Mouse (Mus musculus) MEL (cell line): ENCODE measurements around the gene Aldh5a1. TPM values are rescaled to one million over a fixed set of nuclear protein-coding genes. Genes with fewer than 3 reads are reported as not detected.

Experiments
- DNase-seq: peaks from one replicate; pipeline ENCODE4 v3.0.0; 2011; ENCODE audit warnings: low read depth, low spot score
- H3K27ac ChIP-seq: 2 replicates; pipeline ENCODE4 v1.5.1; 2012; ENCODE audit warnings: low read depth, mild to moderate bottlenecking, control low read depth, low read length, moderate library complexity; ENCODE audit not compliant: control insufficient read depth
- H3K27me3 ChIP-seq, 2 experiments: fragments of 150-350 bp in 1 of 2; sonication (generic) in 1 of 2; 2 replicates each; pipeline ENCODE4 v1.6.1; 2012; ENCODE audit warnings: low read length in 2 of 2, mild to moderate bottlenecking in 2 of 2, improper control_type of control experiment in 1 of 2, moderate library complexity in 1 of 2; ENCODE audit not compliant: insufficient read depth in 2 of 2, control insufficient read depth in 1 of 2
- H3K36me3 ChIP-seq, 2 experiments: 2 replicates each; pipeline ENCODE4 v1.6.1; 2012 to 2014; ENCODE audit warnings: low read length in 2 of 2, improper control_type of control experiment in 1 of 2, inconsistent platforms in 1 of 2, mild to moderate bottlenecking in 1 of 2; ENCODE audit not compliant: insufficient read depth in 2 of 2, control insufficient read depth in 1 of 2
- H3K4me1 ChIP-seq, 2 experiments: fragments of 150-350 bp in 1 of 2; sonication (generic) in 1 of 2; 2 replicates each; pipeline ENCODE4 v1.6.1; 2012; ENCODE audit warnings: low read length in 2 of 2, improper control_type of control experiment in 1 of 2, mild to moderate bottlenecking in 1 of 2; ENCODE audit not compliant: insufficient read depth in 2 of 2, control insufficient read depth in 1 of 2
- H3K4me3 ChIP-seq, 2 experiments: fragments of 150-350 bp in 1 of 2; sonication (generic) in 1 of 2; 2 replicates each; pipeline ENCODE4 v1.5.1; 2012; ENCODE audit warnings: low read depth in 2 of 2, low read length in 2 of 2, mild to moderate bottlenecking in 2 of 2, moderate library complexity in 2 of 2, control low read depth in 1 of 2, improper control_type of control experiment in 1 of 2; ENCODE audit not compliant: control insufficient read depth in 1 of 2, insufficient read depth in 1 of 2
- H3K79me2 ChIP-seq: 2 replicates; pipeline ENCODE4 v1.6.1; 2012; ENCODE audit warnings: mild to moderate bottlenecking, low read length, moderate library complexity; ENCODE audit not compliant: control insufficient read depth, poor library complexity, insufficient read depth
- H3K9ac ChIP-seq: 2 replicates; pipeline ENCODE4 v1.6.1; 2012; ENCODE audit warnings: low read depth, mild to moderate bottlenecking, control low read depth, low read length, moderate library complexity; ENCODE audit not compliant: control insufficient read depth, poor library complexity, severe bottlenecking
- H3K9me3 ChIP-seq: fragments of 150-350 bp; sonication (generic); replicated peaks from 2 replicates; pipeline ENCODE4 v1.6.1; 2012; ENCODE audit warnings: mild to moderate bottlenecking, low read length, improper control_type of control experiment, moderate library complexity; ENCODE audit not compliant: insufficient read depth
- BHLHE40 ChIP-seq: IDR thresholded peaks from 2 replicates; pipeline ENCODE4 v1.6.1; 2012; ENCODE audit warnings: low read depth, mild to moderate bottlenecking, inconsistent platforms, low read length, improper control_type of control experiment, borderline replicate concordance
- CHD1 ChIP-seq: IDR thresholded peaks from 2 replicates; pipeline ENCODE4 v1.6.1; 2012; ENCODE audit warnings: low read depth, mild to moderate bottlenecking, inconsistent platforms, low read length, improper control_type of control experiment
- CHD2 ChIP-seq: IDR thresholded peaks from 2 replicates; pipeline ENCODE4 v1.6.1; 2011; ENCODE audit warnings: low read length, improper control_type of control experiment
- CTCF ChIP-seq, 3 experiments: IDR thresholded peaks in 2 of 3; conservative IDR thresholded peaks in 1 of 3; 2 replicates each; pipeline ENCODE4 v1.5.1; 2011 to 2012; ENCODE audit warnings: low read length in 3 of 3, low read depth in 2 of 3, mild to moderate bottlenecking in 2 of 3, improper control_type of control experiment in 1 of 3, inconsistent platforms in 1 of 3, mixed read lengths in 1 of 3, moderate library complexity in 1 of 3; ENCODE audit not compliant: control insufficient read depth in 1 of 3, insufficient read depth in 1 of 3, poor library complexity in 1 of 3, severe bottlenecking in 1 of 3
- EP300 ChIP-seq, 2 experiments: IDR thresholded peaks; 2 replicates each; pipeline ENCODE4 v1.6.1; 2011; ENCODE audit warnings: improper control_type of control experiment in 2 of 2, low read length in 2 of 2, low read depth in 1 of 2, mild to moderate bottlenecking in 1 of 2
- MAFK ChIP-seq: IDR thresholded peaks from 2 replicates; pipeline ENCODE4 v1.6.1; 2011; ENCODE audit warnings: low read depth, mild to moderate bottlenecking, low read length, improper control_type of control experiment, borderline replicate concordance
- MAX ChIP-seq: IDR thresholded peaks from 2 replicates; pipeline ENCODE4 v1.6.1; 2011; ENCODE audit warnings: low read length, improper control_type of control experiment
- MAZ ChIP-seq: IDR thresholded peaks from 2 replicates; pipeline ENCODE4 v1.6.1; 2012; ENCODE audit warnings: low read depth, mild to moderate bottlenecking, inconsistent platforms, low read length, improper control_type of control experiment
- MEF2A ChIP-seq: IDR thresholded peaks from 2 replicates; pipeline ENCODE4 v1.6.1; 2014; ENCODE audit warnings: low read depth, mild to moderate bottlenecking, inconsistent platforms, low read length, improper control_type of control experiment; ENCODE audit not compliant: poor library complexity, insufficient replicate concordance, severe bottlenecking; ENCODE audit errors: extremely low read depth
- MXI1 ChIP-seq: IDR thresholded peaks from 2 replicates; pipeline ENCODE4 v1.6.1; 2011; ENCODE audit warnings: mild to moderate bottlenecking, low read depth, low read length, improper control_type of control experiment
- MYC ChIP-seq: IDR thresholded peaks from 2 replicates; pipeline ENCODE4 v1.6.1; 2011; ENCODE audit warnings: low read depth, mild to moderate bottlenecking, low read length, improper control_type of control experiment, moderate library complexity
- NELFE ChIP-seq: IDR thresholded peaks from 2 replicates; pipeline ENCODE4 v1.6.1; 2011; ENCODE audit warnings: low read depth, low read length, improper control_type of control experiment
- NRF1 ChIP-seq: IDR thresholded peaks from 2 replicates; pipeline ENCODE4 v1.6.1; 2014; ENCODE audit warnings: low read depth, mild to moderate bottlenecking, inconsistent platforms, low read length, improper control_type of control experiment, moderate library complexity; ENCODE audit not compliant: poor library complexity, insufficient read depth, severe bottlenecking
- POLR2AphosphoS2 ChIP-seq: IDR thresholded peaks from 2 replicates; pipeline ENCODE4 v1.6.1; 2011; ENCODE audit warnings: low read length, improper control_type of control experiment
- POLR2AphosphoS5 ChIP-seq: IDR thresholded peaks from 2 replicates; pipeline ENCODE4 v1.6.1; 2012; ENCODE audit warnings: low read depth, borderline replicate concordance, mild to moderate bottlenecking, inconsistent platforms, low read length, moderate library complexity, mixed read lengths
- RAD21 ChIP-seq: IDR thresholded peaks from 2 replicates; pipeline ENCODE4 v1.6.1; 2011; ENCODE audit warnings: mild to moderate bottlenecking, low read depth, low read length, improper control_type of control experiment
- SIN3A ChIP-seq: IDR thresholded peaks from 2 replicates; pipeline ENCODE4 v1.6.1; 2012; ENCODE audit warnings: low read length, improper control_type of control experiment, inconsistent platforms
- SMC3 ChIP-seq: IDR thresholded peaks from 2 replicates; pipeline ENCODE4 v1.6.1; 2011; ENCODE audit warnings: low read depth, low read length, improper control_type of control experiment
- TAL1 ChIP-seq: IDR thresholded peaks from 2 replicates; pipeline ENCODE4 v1.6.1; 2012; ENCODE audit warnings: mild to moderate bottlenecking, inconsistent platforms, low read length, moderate library complexity, mixed read lengths
- TCF12 ChIP-seq: IDR thresholded peaks from 2 replicates; pipeline ENCODE4 v1.6.1; 2014; ENCODE audit warnings: low read depth, mild to moderate bottlenecking, inconsistent platforms, low read length, improper control_type of control experiment, moderate library complexity
- UBTF ChIP-seq: IDR thresholded peaks from 2 replicates; pipeline ENCODE4 v1.6.1; 2012; ENCODE audit warnings: low read depth, mild to moderate bottlenecking, inconsistent platforms, low read length, improper control_type of control experiment, moderate library complexity, borderline replicate concordance; ENCODE audit not compliant: insufficient read depth
- ZC3H11A ChIP-seq: IDR thresholded peaks from 2 replicates; pipeline ENCODE4 v1.6.1; 2012; ENCODE audit warnings: low read depth, mild to moderate bottlenecking, inconsistent platforms, low read length, improper control_type of control experiment
- ZKSCAN1 ChIP-seq: IDR thresholded peaks from 2 replicates; pipeline ENCODE4 v1.6.1; 2012; ENCODE audit warnings: low read depth, mild to moderate bottlenecking, inconsistent platforms, low read length, improper control_type of control experiment, moderate library complexity
- ZNF384 ChIP-seq: IDR thresholded peaks from 2 replicates; pipeline ENCODE4 v1.6.1; 2012; ENCODE audit warnings: low read depth, mild to moderate bottlenecking, inconsistent platforms, low read length, improper control_type of control experiment
- polyA plus RNA-seq, 2 experiments: library from polyadenylated mRNA; stranded (reverse) in 1 of 2; unstranded in 1 of 2; fragments of >175 nt in 1 of 2; fragments of >200 nt in 1 of 2; gene quantifications; 2 replicates each; pipeline versions ENCODE4 v1.2.1 to v1.2.4; 2012; ENCODE audit warnings: low replicate concordance in 2 of 2, low read depth in 1 of 2; ENCODE audit not compliant: insufficient read length in 2 of 2, insufficient read depth in 1 of 2, missing spikeins in 1 of 2
- total RNA-seq: library from RNA; depleted of rRNA; stranded (reverse); fragments of 300-350 nt; gene quantifications from 2 replicates; pipeline ENCODE4 v1.2.3, GENCODE M21; 2012

Aldh5a1 gene
- total and polyA plus RNA-seq, 3 experiments = 0.04 to 0.15 TPM; not detected in 1

GRCm38 (mm10) chr13:24921281-24921680, 16.2 kb downstream of the Aldh5a1 start:
- no peak for DNase-seq
- Histone ChIP-seq H3K9me3 (no peaks in the 10 kb centered on the region), H3K27ac (no peak overlapping the region), H3K36me3 (no peaks in the 10 kb centered on the region), H3K79me2 (no peaks in the 10 kb centered on the region), H3K27me3 (0 out of 4 replicates have a peak, but pooled peaks cover 0 to 2% of the 10 kb centered on the region in 2 experiments), H3K9ac (no peak overlapping the region), H3K4me3 (no peak overlapping the region)
- no peak for TF ChIP-seq SMC3
- TF ChIP-seq BHLHE40 = no peak
- TF ChIP-seq EP300 (IDR thresholded peaks at IDR 0.05; ENCODE audit: low read depth in 1 of 2, low read length in 2 of 2) = no peak
- no peak for TF ChIP-seq POLR2AphosphoS5
- TF ChIP-seq, all 39 proteins: peak for 0
- H3K4me1 ChIP-seq = no peaks in the 10 kb centered on the region

DNA sequence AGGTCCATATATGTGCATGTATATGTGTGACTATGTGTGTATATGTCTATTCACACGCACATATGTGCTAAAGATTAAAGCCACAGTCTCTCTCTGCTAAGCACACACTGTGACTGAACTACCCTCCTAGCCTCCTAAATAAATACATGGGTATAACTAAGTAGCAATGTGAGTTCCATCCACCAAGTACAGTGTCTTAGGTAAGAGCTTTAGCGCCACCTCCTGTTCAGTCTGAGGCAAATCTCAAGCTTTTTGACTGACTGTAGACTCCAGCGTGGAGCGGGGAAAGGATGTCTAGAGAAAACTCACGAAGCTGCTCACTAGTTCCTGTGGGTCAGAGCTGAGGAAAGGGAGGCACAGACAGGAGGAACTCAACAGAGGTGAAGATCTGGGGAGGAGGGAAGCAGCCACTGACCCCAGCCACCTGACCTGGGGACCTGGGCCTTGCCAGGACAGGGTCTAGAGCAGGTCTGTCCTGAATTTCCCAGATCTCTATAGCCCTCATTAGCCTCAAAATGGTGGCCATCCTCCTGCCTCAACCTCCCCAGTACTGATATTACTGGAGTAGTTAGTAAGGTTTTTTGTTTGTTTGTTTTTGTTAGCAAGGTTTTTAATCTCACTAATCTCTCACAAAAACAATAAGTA, 17.0 kb downstream of the Aldh5a1 start:
- Histone ChIP-seq H3K27me3 (peaks cover 0 to 4% of the 10 kb centered on the region in 2 experiments; a peak in 1 of 4 replicates), H3K36me3 (no peaks in the 10 kb centered on the region), H3K9ac (no peak overlapping the region), H3K4me1 (no peaks in the 10 kb centered on the region), H3K4me3 (no peak overlapping the region), H3K27ac (no peak overlapping the region), H3K79me2 (no peaks in the 10 kb centered on the region), H3K9me3 (no peaks in the 10 kb centered on the region)
- DNase-seq = peak; percentile 79
- TF ChIP-seq ZC3H11A (peak; percentile 72), TAL1 (no peak), POLR2AphosphoS5 (no peak), RAD21 (peak; percentile 90), CTCF (IDR thresholded peaks at IDR 0.05 in 2 of 3, conservative IDR thresholded peaks at IDR 0.05 in 1 of 3; ENCODE audit: control insufficient read depth in 1 of 3, insufficient read depth in 1 of 3, low read depth in 2 of 3, low read length in 3 of 3, poor library complexity in 1 of 3, severe bottlenecking in 1 of 3) (peak; percentile 60 to 89 (median 76)), SMC3 (peak; percentile 87)

DNA sequence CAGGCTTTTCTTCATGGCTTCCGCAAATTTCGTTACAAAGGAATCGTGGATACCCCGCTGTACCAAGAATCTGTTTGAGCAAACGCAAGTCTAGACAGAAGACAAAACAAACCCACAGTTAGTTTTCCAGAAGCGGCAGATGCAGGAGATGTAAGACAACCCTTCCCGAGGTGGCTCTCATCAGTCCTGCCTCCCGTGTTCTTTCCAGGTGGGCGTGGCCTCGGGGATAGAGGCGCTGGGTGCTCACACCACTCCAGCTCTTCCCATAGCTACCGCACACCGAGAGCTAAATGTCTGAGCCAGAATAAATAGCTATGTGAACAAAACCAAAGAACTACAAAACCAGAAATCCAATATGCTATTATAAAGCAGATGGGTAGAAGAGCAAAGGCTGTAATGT, 21.6 kb downstream of the Aldh5a1 start:
- no peak for DNase-seq
- H3K79me2 ChIP-seq = no peaks in the 10 kb centered on the region
- H3K9me3 ChIP-seq = no peaks in the 10 kb centered on the region
- no peaks in the 10 kb centered on the region for H3K36me3 ChIP-seq
- H3K9ac ChIP-seq = no peak overlapping the region
- no peak overlapping the region for H3K27ac ChIP-seq
- no peak overlapping the region for H3K4me3 ChIP-seq
- H3K27me3 ChIP-seq = peaks cover 3 to 7% of the 10 kb centered on the region in 2 experiments
- no peaks in the 10 kb centered on the region for H3K4me1 ChIP-seq
- no peak for TF ChIP-seq CHD2
- no peak for TF ChIP-seq MYC
- no peak for TF ChIP-seq NRF1
- TF ChIP-seq POLR2AphosphoS5 = no peak
- TF ChIP-seq MXI1 = no peak
- no peak for TF ChIP-seq SIN3A
- TF ChIP-seq TCF12 = no peak
- TF ChIP-seq MAZ = no peak
- TF ChIP-seq CHD1 = no peak
- no peak for TF ChIP-seq ZNF384
- no peak for TF ChIP-seq POLR2AphosphoS2
- TF ChIP-seq MEF2A = no peak
- no peak for TF ChIP-seq MAX
- no peak for TF ChIP-seq UBTF
- TF ChIP-seq NELFE = no peak
- TF ChIP-seq ZKSCAN1 = no peak
- TF ChIP-seq MAFK = no peak
